Mouse (Mus musculus): ENCODE measurements around the gene Sumf1.

Gene Sumf1

DNA sequence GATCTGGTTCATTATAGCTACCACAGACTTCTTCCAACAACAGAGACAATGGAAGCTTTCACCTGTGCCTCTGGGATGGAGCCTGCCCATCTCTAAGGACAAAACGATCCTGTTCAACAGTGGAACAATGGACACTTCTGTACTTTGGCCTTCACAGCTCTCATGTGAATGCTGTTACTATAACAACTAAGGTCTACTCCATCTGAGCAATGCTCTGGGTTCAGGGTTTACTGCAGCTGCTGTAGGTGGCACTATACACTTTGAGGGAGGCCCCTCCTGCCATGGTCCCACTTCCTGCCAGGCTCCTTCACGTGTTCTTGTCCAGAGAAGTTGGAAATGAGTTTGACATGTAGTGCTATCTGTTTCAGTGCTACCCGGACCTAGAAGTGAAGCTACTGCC is 36.9 kb downstream of the Sumf1 start:
- DNase-seq (ENCODE audit: low read depth, low spot score), result no peak

DNA sequence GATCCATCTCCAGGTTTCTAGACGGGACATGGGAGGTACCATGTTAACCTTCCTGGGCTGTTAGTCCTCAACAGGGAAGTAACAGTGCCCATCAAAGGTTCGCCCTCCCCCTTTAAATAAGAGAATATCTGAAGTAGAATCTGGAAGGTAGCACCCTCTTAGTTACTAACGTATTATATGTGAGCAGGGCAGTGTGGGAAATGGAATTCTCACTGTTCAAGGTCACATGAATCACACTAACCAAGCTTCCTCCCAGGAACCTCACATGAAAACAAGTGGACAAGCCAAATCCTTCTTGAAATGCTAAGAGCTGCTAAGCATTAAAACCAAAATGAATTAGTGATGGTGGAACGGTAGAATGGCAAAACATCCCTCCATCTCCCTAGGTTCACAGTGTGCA is 38.7 kb downstream of the Sumf1 start:
- DNase-seq (ENCODE audit: low read depth, low spot score), result no peak

GRCm38 (mm10) chr6:108145941-108146588 is 39.3 kb downstream of the Sumf1 start:
- DNase-seq (ENCODE audit: low read depth, low spot score), result no peak

- DNase-seq (ENCODE audit: low read depth, low spot score), result no peak
Observed at GRCm38 (mm10) chr6:108145241-108145640, 40.1 kb downstream of the Sumf1 start.

DNA sequence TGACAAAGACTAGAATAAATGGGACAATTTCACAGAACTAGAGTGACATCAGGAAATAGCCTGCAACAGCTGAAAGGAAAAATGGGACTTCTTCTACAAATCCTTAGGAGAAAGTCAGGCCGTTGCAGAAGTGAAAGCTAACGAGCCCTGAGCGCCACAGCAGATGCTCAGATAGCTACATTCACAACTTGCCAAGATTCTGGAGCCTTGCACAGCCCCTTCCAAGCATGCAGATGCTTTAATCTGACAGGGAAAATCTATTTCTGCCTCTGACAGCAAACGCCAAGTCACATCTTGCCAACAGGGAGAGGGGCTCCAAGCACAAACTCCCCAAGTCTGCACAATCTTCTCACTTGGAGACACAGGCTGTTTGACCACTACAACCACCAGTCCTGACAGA is 42.6 kb downstream of the Sumf1 start:
- no peak for DNase-seq (ENCODE audit: low read depth, low spot score)

DNA sequence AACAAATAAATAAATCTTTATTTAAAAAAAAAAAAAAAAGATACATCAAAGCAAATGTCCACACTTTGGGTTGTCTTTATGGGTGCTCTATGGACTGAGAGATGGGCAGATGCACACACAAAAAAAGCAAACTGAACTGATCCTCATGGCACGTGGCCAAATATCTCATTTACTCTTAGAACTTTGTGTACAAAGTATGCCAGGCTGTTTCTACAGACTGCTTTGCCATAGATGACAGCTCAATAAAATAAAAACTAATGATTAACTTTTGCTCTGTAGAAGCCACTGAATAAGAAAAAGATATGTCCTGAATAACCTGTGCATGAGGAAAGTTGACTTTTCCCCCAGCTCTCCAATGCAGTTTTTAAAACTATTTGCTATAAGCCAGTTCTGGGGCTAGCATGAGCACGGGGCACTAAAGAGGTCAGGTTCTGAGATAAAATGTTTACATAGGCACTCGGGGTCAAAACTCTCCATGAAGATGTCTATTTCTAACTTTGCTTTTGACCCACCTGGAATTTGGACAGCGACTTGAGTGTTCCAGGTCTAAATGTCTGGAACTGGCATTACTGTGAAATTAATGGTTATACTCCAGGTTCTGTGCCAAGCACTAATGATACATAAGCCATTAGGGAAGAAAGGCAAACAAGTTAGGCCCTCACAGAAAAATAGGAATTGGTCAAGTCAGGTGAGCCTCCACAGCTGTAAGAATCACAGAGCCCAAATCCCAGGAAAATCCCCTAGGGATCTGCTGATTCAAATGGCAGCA is 44.5 kb downstream of the Sumf1 start:
- no peak for DNase-seq (ENCODE audit: low read depth, low spot score)

DNA sequence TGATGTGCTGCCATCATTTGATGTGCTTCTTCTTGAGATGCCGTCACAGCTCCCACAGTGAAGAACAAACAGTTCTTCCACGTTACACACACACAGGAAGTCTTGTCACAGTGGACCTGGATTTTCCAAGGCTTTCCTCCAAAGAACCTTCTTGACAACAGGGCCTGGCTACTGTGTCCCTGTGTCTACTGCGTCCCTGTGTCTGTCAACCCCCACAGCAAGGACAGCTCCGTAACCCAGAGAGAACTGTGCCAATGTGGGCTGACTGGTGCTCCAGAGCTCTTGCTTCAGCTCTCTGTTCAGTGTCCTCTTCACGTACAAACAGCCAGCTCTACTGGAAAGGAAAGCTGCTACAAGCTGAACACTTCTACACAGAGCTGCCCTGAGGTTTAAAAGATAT is 48.4 kb downstream of the Sumf1 start:
- no peak for DNase-seq (ENCODE audit: low read depth, low spot score)

DNA sequence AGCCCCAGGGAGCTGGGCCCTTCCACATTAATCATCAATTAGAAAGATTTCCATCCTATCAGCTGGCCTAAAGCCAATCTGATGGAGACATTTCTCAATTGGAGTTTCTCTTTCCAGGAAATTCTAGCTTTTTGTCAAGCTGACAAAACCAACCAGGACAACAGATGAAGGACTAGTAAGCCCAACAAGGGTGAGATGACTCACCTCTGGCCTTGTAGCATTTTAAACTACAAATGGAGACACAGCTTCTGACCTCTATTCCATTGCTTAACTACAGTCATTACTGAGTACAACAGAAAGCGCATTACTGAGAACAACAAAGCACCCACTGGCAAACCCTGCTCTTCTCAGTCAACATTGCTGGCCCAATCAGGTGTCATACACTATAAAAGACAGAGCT is 49.1 kb downstream of the Sumf1 start:
- peak; percentile 50 for DNase-seq (ENCODE audit: low read depth, low spot score)

DNA sequence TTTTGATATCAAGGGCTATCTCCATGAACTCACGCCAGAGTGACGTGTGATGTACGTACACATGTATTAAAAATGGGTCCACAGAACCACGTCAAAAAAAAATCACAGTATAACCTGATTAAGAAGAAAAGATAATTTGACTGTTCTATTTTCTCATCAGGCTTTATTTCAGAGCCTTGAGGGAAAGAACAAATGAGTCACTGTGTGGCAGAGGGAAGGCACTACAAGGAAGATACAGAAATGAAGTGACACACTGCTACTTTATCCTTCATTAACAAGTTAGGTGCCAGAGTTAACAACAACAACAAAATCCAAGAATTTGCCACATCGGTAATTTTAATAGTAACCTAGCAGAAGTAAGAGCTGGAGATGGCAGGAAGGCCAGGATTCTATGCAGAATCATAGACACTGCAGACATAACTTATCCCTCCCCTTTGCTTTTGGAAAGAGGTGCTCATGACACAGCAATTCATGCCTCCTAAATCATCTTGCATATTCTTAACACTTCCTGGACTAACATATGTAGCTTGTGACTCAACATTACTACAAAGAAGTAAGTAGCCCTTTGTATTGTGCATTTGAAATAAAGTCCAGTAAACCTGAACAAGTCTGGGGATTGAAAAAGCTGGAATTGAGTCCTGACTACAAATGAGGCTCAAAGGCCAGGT is 53.0 kb downstream of the Sumf1 start:
- DNase-seq (ENCODE audit: low read depth, low spot score), result peak; percentile 60

- DNase-seq (ENCODE audit: low read depth, low spot score), result no peak
Observed at GRCm38 (mm10) chr6:108130718-108131117, 54.7 kb downstream of the Sumf1 start.

GRCm38 (mm10) chr6:108126631-108127030 is 58.8 kb downstream of the Sumf1 start:
- no peak for DNase-seq (ENCODE audit: low read depth, low spot score)

DNA sequence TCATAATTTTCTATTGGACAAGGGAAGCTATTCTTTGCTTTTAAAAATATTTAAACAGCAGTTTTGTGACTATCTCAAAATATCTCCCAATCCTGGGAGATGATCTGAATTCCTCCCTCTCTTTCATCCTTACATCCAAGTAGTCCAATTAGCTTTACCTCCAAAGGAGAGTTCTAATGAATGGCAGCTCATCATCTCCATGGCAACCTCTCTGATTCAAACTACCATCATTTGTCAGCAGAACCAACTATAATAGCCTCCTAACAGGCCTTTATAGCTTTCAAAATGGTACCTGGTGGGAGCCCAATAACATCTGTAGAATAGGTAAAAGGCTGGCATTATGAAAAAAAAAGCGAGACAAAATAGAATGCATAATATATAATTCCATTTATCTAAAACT is 59.9 kb downstream of the Sumf1 start:
- no peak for DNase-seq (ENCODE audit: low read depth, low spot score)

- no peak for DNase-seq (ENCODE audit: low read depth, low spot score)
Observed at GRCm38 (mm10) chr6:108117881-108118280, 67.5 kb downstream of the Sumf1 start.

DNA sequence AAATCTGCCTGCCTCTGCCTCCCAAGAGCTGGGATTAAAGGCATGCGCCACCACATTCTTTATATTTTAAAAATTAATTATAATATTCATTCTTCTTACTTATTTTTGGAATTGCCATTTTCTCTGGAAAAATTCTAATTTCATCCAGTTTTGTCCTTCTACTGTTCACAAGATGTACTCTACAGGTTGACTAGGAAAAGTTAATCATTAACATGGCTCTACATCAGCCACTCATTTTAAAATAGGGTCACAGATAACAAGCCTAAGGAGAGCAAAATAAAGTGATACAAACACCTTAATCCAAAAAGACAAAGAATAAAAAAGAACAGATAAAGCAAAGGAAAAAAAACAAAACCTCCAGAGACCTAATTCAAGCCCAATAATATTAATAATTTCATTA is 70.4 kb downstream of the Sumf1 start:
- DNase-seq (ENCODE audit: low read depth, low spot score), result no peak

DNA sequence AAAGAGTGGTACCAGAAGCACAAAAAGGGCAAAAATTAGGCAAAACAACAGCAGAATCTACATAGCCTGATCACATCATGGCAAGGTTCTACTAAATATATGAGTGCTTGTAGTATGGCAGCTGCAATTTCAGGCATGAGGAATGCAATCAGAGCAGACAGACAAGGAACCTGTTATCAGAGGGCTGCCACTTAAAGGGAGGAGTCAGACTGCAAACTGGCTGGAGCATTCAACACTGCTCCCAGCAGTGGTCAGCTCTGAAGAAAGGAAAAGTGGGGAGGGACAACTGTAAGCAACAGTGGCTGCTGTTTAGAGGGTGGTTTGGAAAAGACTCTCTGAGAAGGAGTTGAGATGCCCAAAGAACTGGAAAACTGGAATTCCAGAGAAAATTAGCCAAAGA is 73.7 kb downstream of the Sumf1 start:
- no peak for DNase-seq (ENCODE audit: low read depth, low spot score)

DNA sequence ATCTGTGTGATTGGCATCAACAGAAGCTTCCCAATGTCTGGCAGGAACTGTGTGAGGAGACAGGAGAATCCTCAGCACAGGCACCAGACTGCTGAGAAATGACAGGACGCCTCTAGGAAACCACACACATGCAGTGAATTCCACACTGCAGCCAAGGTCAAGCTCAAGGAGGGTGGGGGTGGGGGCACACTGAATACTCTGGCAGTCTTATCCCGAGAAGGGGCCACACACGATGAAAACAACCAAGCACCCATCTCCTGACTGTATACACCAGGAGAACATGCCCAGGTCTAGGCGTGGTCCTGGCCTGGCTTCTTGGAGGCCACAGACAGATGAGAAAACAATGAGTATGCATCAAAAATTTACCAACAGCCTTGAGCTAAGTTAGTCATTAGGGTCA is 75.0 kb downstream of the Sumf1 start:
- DNase-seq (ENCODE audit: low read depth, low spot score), result peak; percentile 26

- no peak for DNase-seq (ENCODE audit: low read depth, low spot score)
Observed at GRCm38 (mm10) chr6:108107376-108107775, 78.0 kb downstream of the Sumf1 start.

GRCm38 (mm10) chr6:108101936-108102830 is 83.2 kb downstream of the Sumf1 start:
- no peak for DNase-seq (ENCODE audit: low read depth, low spot score)

DNA sequence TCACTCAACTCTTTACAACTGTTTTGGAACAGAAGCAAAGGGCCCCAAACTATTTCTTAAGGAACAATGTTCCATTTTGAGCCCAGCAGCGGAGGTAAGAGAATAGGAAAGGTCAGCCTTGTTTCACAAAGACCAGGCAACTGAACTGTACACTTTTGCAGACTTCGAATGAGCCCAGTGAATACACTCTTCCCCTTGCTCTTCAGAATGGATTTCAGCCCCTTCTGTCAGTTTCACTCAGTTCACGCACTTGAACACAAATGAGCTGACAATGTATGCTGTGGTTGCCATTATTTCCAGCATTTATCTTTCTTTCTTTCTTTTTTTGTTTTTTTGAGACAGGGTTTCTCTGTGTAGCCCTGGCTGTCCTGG is 86.5 kb downstream of the Sumf1 start:
- DNase-seq (ENCODE audit: low read depth, low spot score), result no peak

DNA sequence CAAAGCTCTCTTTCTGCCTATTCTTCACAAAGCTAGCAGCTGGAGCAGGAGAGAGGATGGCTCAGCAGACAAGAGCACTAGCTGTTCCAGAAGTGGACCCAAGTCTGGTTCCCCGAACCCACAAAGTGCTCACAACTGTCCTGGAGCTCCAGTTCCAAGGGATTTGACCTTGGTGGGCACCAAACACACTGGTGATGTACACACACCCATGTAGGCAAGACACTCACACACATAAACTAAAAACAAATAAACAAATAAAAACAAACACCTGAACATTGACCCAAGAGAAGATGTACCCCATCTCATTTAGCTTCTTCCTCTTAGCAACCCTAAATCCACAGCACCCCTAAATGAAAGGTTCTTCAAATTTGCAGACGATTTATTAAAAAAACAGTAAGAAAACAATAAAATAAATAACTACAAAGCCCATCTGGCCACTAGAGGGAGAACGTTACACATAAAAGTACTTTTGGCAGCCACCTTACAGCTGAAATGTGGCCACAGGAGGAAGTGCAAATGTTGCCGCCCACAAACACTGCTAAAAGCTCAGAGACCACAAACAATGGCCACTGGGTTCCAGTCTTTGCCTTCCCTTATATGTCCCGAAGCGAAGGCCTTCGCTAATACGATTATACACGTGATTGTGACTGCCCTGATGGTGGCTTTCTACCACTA is 87.1 kb downstream of the Sumf1 start:
- DNase-seq (ENCODE audit: low read depth, low spot score), result peak; percentile 96

- DNase-seq (ENCODE audit: low read depth, low spot score), result peak; percentile 47
Observed at GRCm38 (mm10) chr6:108095445-108095844, 89.9 kb downstream of the Sumf1 start.
